Mouse (Mus musculus): ENCODE data around the gene Prx. TPM values are rescaled to one million over a fixed set of nuclear protein-coding genes. Genes with fewer than 3 reads are reported as not detected.
A peak's percentile ranks its signal among the peaks of the same experiment; 100 is the strongest.

Prx gene
- polyA plus RNA-seq, 1 experiment from 2014 or later = 1.7 TPM

DNA sequence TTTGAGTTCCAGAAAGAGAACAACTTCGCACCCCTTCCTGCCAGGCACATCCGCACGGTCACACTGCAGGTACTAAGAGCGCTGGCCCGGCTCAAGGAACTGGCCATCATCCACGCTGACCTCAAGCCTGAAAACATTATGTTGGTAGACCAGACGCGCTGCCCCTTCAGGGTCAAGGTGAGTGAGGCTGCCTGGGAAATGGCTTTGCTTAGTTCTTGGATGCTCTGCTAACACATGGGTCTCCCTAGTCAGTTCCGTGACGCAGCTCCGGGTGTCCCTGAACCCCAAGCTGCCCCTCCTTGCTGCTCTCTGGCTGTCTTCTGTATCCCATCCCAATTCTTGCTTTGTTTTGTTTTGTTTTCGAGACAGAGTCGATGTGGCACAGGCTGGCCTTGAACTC is 24.7 kb downstream of the Prx start:
- H3K27ac ChIP-seq = no peak overlapping the region

DNA sequence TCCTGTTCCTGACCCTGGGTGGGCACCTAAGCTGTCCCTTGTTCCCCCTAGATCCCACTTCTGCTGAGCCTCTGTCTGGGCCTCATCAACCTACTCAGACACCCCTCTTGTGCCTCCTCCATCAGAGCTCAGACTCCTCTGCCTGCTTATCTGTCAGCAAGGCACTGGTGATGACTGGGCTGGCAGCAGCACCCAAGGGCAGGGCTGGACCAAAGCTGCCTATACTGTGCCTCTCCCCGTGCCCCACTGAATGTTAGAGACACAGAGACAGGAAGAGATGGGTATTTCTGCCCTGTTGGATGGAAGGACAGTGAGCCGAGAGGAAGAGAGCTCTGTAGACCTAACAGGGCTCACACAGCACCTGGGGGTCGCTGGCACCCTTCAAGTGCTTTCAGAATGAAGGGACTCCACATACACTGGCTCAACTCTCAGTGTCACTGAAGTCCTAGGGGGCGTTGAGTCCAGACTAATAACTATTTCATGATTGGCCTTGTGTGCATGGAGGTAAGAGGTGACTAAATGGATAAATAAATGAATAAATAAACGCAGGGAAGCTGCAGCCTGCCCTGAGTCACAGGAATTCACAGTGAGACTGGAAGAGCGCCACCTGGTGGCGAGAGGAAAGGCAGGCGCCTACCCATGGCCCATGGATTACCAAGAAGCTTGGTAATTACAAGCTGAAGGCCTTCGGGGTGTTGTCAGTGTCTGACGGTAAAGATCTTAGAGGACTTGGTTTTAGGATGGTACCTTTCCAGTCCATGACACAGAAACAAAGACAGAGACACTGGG is 27.1 kb downstream of the Prx start:
- H3K4me2 ChIP-seq = no peak overlapping the region
- 17% methylated on average over 10 of the region's 10 CpGs for WGBS
- no peaks in the 10 kb centered on the region for H3K36me3 ChIP-seq
- H3K27me3 ChIP-seq = no peaks in the 10 kb centered on the region
- no peaks in the 10 kb centered on the region for H3K9me3 ChIP-seq (replicated peaks)
- peak; percentile 43; the same call in 1 of the 2 replicates for ATAC-seq (replicated peaks; ENCODE audit: insufficient number of reproducible peaks, insufficient read depth, low FRiP score, low read depth)
- H3K27ac ChIP-seq = no peak overlapping the region; the same call in 1 of the 2 replicates
- no peak overlapping the region for H3K9ac ChIP-seq
- H3K4me1 ChIP-seq (replicated peaks) = peaks cover 8% of the 10 kb centered on the region
- H3K4me3 ChIP-seq = no peak overlapping the region

More for the DNA sequence above, 24.7 kb downstream of the Prx start:
- Histone ChIP-seq H3K9ac (no peak overlapping the region), H3K4me2 (no peak overlapping the region), H3K4me3 (no peak overlapping the region), H3K27me3 (no peaks in the 10 kb centered on the region), H3K4me1 (replicated peaks) (peaks cover 8% of the 10 kb centered on the region), H3K9me3 (replicated peaks) (no peaks in the 10 kb centered on the region), H3K36me3 (no peaks in the 10 kb centered on the region)
- WGBS = 94% methylated on average over 13 of the region's 13 CpGs
- no peak for ATAC-seq (replicated peaks; ENCODE audit: insufficient number of reproducible peaks, insufficient read depth, low FRiP score, low read depth)

DNA sequence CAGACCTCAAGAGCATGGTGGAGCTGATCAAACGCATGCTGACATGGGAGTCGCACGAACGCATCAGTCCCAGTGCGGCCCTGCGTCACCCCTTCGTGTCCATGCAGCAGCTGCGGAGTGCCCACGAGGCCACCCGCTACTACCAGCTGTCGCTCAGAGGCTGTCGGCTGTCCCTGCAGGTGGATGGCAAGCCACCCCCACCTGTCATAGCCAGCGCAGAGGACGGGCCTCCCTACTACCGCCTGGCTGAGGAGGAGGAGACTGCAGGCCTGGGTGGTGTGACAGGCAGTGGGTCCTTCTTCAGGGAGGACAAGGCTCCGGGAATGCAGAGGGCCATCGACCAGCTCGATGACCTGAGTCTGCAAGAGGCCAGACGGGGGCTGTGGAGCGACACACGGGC is 29.9 kb downstream of the Prx start:
- 79% methylated on average over 21 of the region's 21 CpGs for WGBS

DNA sequence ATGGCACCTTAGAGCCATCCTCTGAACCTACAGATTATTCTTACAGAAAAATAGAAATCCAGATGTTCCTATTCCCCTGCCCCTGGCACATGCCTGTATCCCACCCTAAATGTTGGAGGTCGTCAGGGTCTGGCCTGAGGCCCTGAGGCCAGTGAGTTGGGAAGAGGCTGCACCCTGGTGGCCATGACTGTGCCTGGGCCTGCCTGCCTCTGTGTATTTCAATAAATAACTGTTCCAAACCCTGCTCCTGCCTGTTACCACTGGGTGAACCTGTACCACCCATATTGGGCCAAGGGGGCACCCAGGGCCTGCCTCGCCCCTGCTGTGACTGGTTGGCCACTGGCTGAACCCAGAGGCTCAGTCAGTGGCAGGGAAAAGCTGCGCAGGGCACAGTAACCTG is 31.8 kb downstream of the Prx start:
- H3K4me2 ChIP-seq = no peak overlapping the region
- H3K9me3 ChIP-seq (replicated peaks) = no peaks in the 10 kb centered on the region
- peaks cover 20% of the 10 kb centered on the region for H3K36me3 ChIP-seq
- no peak for ATAC-seq (replicated peaks; ENCODE audit: insufficient number of reproducible peaks, insufficient read depth, low FRiP score, low read depth)
- no peak overlapping the region for H3K4me3 ChIP-seq
- H3K27me3 ChIP-seq = no peaks in the 10 kb centered on the region
- H3K27ac ChIP-seq = no peak overlapping the region
- H3K4me1 ChIP-seq (replicated peaks) = peaks cover 4% of the 10 kb centered on the region
- no peak overlapping the region for H3K9ac ChIP-seq
- WGBS = 81% methylated on average over 3 of the region's 3 CpGs

More for the DNA sequence above, 29.9 kb downstream of the Prx start:
- Histone ChIP-seq H3K36me3 (peaks cover 11% of the 10 kb centered on the region; the same call in 1 of the 2 replicates), H3K4me3 (no peak overlapping the region), H3K27ac (no peak overlapping the region), H3K9ac (no peak overlapping the region), H3K4me2 (no peak overlapping the region), H3K9me3 (replicated peaks) (no peaks in the 10 kb centered on the region), H3K27me3 (no peaks in the 10 kb centered on the region), H3K4me1 (replicated peaks) (peaks cover 8% of the 10 kb centered on the region)
- ATAC-seq (replicated peaks; ENCODE audit: insufficient number of reproducible peaks, insufficient read depth, low FRiP score, low read depth) = no peak

DNA sequence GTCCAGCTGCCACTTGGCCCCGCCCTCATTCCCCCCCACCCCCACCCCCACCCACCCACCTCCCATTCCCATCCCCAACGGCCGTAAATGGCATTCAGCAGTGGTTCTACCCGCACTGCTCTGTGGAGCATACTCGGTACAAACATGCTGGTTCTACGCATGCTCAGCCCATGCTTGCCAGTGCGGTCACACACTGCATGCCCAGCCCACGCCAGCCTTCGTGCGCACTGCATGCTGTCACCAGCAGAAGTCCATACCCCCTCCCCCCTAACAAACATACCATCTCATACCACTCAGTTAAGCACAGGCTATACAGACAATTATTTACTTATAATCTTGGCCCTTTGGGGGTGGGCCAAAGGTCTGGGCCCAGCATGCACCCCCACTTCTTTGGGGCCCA is 32.6 kb downstream of the Prx start:
- H3K9ac ChIP-seq = no peak overlapping the region
- no peak overlapping the region for H3K4me2 ChIP-seq
- H3K4me3 ChIP-seq = no peak overlapping the region
- no peaks in the 10 kb centered on the region for H3K27me3 ChIP-seq
- peaks cover 25% of the 10 kb centered on the region for H3K36me3 ChIP-seq
- WGBS = 87% methylated on average over 10 of the region's 10 CpGs
- no peaks in the 10 kb centered on the region for H3K9me3 ChIP-seq (replicated peaks)
- no peaks in the 10 kb centered on the region for H3K4me1 ChIP-seq (replicated peaks)
- no peak overlapping the region for H3K27ac ChIP-seq
- no peak for ATAC-seq (replicated peaks; ENCODE audit: insufficient number of reproducible peaks, insufficient read depth, low FRiP score, low read depth)

DNA sequence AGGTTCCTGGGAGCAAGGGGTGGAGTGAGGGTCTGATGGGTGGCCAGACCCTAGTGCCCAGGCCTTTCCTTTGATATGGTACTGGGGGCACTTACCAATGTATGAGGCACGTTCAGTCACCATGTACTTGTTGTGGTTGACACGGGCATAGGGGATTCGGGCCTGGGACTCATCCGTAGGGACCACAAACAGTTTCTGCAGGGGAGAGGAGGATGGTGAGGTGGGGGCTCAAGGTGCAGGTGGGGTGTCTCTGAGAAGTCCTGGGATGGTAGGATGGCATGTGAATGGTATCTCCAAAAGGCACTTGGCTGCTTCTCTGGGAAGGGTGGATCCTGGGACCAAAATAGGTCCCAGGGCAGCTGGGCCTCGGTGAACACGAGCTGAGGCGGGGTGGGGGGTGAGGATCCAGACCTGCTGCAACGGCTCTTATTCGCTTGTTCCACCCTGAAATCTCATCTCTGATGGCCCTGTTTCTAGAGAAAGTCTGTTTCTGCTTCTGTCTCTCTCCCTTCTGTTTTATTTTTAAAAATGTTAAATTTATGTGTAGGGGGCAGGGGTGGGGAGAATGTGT is 33.4 kb downstream of the Prx start:
- Histone ChIP-seq H3K4me1 (replicated peaks) (no peaks in the 10 kb centered on the region), H3K9me3 (replicated peaks) (no peaks in the 10 kb centered on the region), H3K36me3 (peaks cover 32% of the 10 kb centered on the region), H3K4me3 (no peak overlapping the region), H3K9ac (no peak overlapping the region), H3K27me3 (no peaks in the 10 kb centered on the region), H3K4me2 (no peak overlapping the region), H3K27ac (no peak overlapping the region)
- 78% methylated on average over 9 of the region's 9 CpGs for WGBS
- no peak for ATAC-seq (replicated peaks; ENCODE audit: insufficient number of reproducible peaks, insufficient read depth, low FRiP score, low read depth)

DNA sequence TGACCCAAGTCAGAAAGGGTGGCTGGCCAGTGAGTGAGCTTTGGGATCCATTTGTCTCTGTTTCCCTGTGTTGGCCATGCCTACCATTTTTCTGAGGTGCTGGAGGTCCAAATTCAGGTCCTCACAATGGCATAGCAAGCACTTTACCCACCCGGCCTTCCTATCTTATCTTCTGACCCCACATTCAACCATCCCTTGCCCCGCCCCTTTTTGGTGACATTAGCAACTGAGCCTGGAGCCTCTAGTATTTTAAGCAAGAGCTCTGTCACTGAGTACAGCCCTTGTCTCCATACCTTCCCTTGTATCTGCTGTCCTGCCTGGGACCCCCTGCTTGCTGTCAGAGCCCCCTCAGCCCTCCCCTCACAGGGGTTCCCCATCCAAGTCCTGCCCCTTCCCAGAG is 36.3 kb downstream of the Prx start:
- peaks cover 33% of the 10 kb centered on the region for H3K36me3 ChIP-seq
- WGBS = 53% methylated on average over 2 of the region's 2 CpGs
- no peak overlapping the region for H3K9ac ChIP-seq
- no peak overlapping the region for H3K27ac ChIP-seq
- ATAC-seq (replicated peaks; ENCODE audit: insufficient number of reproducible peaks, insufficient read depth, low FRiP score, low read depth) = no peak
- H3K4me1 ChIP-seq (replicated peaks) = no peaks in the 10 kb centered on the region
- H3K4me3 ChIP-seq = no peak overlapping the region
- H3K9me3 ChIP-seq (replicated peaks) = no peaks in the 10 kb centered on the region
- H3K27me3 ChIP-seq = no peaks in the 10 kb centered on the region
- H3K4me2 ChIP-seq = no peak overlapping the region

DNA sequence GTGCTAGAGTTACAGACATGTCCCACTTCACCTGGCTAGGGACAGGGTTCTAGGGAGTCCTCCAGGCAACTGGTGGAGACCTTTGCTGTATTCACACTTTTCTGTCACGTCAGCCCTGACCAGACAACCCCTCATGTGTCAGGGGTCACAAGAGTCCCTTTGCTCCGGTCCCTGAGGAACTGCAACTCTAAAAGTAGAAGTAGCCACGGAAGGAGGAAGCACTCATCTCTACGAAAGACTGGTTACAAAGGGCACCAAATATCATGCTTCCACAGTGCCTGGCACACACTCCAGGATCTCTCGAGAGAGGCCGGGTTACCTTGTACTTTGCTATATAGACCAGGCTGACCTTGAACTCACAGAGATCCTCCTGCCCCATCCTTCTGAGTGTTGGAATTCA is 37.5 kb downstream of the Prx start:
- H3K36me3 ChIP-seq = peaks cover 33% of the 10 kb centered on the region

DNA sequence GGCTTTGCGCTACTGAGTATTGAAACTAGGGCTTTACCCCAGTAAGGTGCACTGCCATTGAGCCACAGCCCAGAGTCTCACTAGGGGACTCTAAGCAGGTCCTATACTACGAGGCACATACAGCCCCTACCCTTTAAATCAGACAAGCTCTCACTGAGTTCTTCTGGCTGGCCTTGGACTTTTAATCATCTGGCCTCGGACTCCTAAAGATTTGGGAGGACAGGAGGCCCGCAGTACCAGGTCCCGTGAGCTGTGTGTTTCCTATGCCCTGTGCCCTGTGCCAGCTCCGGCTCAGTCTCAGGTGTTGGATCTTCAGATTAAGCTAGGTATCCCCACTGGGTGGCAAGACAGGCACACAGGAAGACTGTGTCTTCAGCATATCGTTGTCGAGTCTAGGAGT is 38.9 kb downstream of the Prx start:
- 92% methylated on average over 8 of the region's 8 CpGs for WGBS
- no peak overlapping the region for H3K27ac ChIP-seq
- H3K27me3 ChIP-seq = no peaks in the 10 kb centered on the region
- peaks cover 26% of the 10 kb centered on the region for H3K36me3 ChIP-seq
- no peak overlapping the region for H3K4me3 ChIP-seq
- no peak for ATAC-seq (replicated peaks; ENCODE audit: insufficient number of reproducible peaks, insufficient read depth, low FRiP score, low read depth)
- peaks cover 11% of the 10 kb centered on the region for H3K4me1 ChIP-seq (replicated peaks)
- no peaks in the 10 kb centered on the region for H3K9me3 ChIP-seq (replicated peaks)
- H3K9ac ChIP-seq = no peak overlapping the region
- H3K4me2 ChIP-seq = no peak overlapping the region

More for the DNA sequence above, 37.5 kb downstream of the Prx start:
- H3K4me2 ChIP-seq = no peak overlapping the region
- ATAC-seq (replicated peaks; ENCODE audit: insufficient number of reproducible peaks, insufficient read depth, low FRiP score, low read depth) = no peak
- WGBS = 85% methylated on average over 6 of the region's 6 CpGs
- no peaks in the 10 kb centered on the region for H3K27me3 ChIP-seq
- no peak overlapping the region for H3K27ac ChIP-seq
- no peaks in the 10 kb centered on the region for H3K4me1 ChIP-seq (replicated peaks)
- no peak overlapping the region for H3K9ac ChIP-seq
- no peaks in the 10 kb centered on the region for H3K9me3 ChIP-seq (replicated peaks)
- H3K4me3 ChIP-seq = no peak overlapping the region

DNA sequence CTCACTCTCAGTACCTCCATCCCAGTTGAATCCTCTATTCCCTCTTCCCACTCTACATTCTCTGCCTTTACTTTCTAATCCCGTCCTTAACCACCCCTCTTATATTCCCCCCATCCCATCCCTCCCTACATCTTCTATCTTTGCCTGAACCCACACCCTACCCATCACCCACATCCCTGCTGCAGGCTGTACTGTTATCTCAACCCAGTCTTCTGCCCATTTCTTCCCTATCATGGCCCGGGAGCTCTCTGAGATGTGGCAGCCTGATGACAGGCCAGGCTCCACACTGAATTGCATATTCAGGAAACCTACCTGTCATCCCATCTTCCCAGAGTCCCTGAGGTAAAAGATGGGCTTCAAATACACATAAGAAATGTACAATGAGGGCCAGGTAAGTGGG is 39.7 kb downstream of the Prx start:
- H3K4me2 ChIP-seq = no peak overlapping the region
- 77% methylated on average over 2 of the region's 2 CpGs for WGBS
- H3K9me3 ChIP-seq (replicated peaks) = no peaks in the 10 kb centered on the region
- no peak overlapping the region for H3K9ac ChIP-seq
- H3K27ac ChIP-seq = no peak overlapping the region
- ATAC-seq (replicated peaks; ENCODE audit: insufficient number of reproducible peaks, insufficient read depth, low FRiP score, low read depth) = no peak
- peaks cover 17% of the 10 kb centered on the region for H3K4me1 ChIP-seq (replicated peaks)
- peaks cover 21% of the 10 kb centered on the region for H3K36me3 ChIP-seq
- H3K27me3 ChIP-seq = no peaks in the 10 kb centered on the region
- H3K4me3 ChIP-seq = no peak overlapping the region

DNA sequence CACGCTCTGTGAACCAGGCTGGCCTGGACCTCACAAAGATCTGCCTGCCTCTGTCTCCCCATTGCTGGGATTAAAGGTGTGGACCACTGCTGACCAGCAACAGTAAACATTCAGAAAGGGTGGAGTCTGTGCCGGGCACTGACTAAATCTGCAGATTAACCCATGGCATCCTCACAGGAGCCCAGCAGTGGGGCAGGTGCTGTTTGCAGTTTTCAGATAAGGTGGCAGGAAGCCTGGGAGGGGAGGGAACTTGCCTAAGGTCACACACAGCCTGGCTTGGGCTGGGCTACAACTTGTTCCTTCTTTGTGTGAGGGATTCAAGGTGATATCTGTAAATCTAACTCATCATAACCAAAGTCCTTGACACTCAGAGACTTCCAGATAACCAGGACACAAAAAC is 41.4 kb downstream of the Prx start:
- Histone ChIP-seq H3K9me3 (replicated peaks) (no peaks in the 10 kb centered on the region), H3K36me3 (peaks cover 17% of the 10 kb centered on the region), H3K27ac (no peak overlapping the region), H3K9ac (no peak overlapping the region), H3K27me3 (no peaks in the 10 kb centered on the region), H3K4me1 (replicated peaks) (peaks cover 22% of the 10 kb centered on the region), H3K4me3 (no peak overlapping the region), H3K4me2 (no peak overlapping the region)
- 66% methylated on average over 2 of the region's 2 CpGs for WGBS
- ATAC-seq (replicated peaks; ENCODE audit: insufficient number of reproducible peaks, insufficient read depth, low FRiP score, low read depth) = no peak

DNA sequence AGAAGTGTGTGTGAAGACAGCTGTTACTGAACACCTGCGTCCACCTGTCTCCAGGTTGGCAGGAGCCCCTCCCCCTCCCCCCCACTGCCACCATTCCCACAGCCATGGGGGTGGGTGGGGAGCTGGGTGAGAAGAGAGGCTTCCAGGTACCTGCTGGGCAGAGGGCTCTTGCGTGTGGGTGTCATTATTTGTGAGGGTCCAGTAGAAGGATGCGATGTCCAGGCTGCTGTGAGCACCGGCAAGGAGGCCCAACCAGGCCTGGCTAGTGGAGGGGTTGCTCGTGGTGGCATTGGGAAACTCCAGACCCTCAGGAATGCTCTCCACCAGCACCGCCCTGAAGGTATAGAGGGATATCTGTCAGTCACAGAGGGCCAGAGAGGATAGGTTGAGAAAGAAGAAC is 41.8 kb downstream of the Prx start:
- H3K4me1 ChIP-seq (replicated peaks) = peaks cover 22% of the 10 kb centered on the region
- no peak overlapping the region for H3K9ac ChIP-seq

More for the DNA sequence above, 41.8 kb downstream of the Prx start:
- Histone ChIP-seq H3K4me2 (no peak overlapping the region), H3K36me3 (peaks cover 13% of the 10 kb centered on the region; the same call in 1 of the 2 replicates), H3K4me3 (no peak overlapping the region), H3K27ac (no peak overlapping the region), H3K9me3 (replicated peaks) (no peaks in the 10 kb centered on the region), H3K27me3 (no peaks in the 10 kb centered on the region)
- no peak for ATAC-seq (replicated peaks; ENCODE audit: insufficient number of reproducible peaks, insufficient read depth, low FRiP score, low read depth)
- WGBS = 81% methylated on average over 6 of the region's 6 CpGs

Measured in heart, embryonic 15.5 days (tissue).